Mouse (Mus musculus): ENCODE results near the gene Gm17334.

DNA sequence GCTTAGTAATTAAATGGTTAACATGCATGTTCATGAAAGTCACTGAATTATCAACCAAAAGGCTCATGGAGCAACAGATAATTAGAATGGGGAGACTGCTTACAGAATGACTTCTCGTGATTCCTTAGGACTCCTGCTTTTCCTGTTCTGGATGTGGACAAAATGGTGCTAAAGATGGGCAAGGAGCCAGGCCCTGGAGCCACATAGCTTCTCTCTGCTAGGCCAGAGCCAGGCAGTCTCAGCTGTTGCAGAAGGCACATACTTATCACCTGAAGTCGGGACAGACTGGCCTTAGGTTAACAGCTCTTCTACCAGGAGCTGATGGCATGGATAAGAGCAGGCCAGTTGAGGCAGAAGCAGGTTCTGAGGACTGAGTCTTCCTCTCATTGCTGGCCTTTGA, 37.8 kb upstream of the Gm17334 start:
- TF ChIP-seq CTCF (IDR thresholded peaks at IDR 0.05) (no peak), POLR2A (IDR thresholded peaks at IDR 0.05; ENCODE audit: insufficient read depth, low read depth, low read length) (no peak)

All from heart, adult 2 months (tissue).